Mouse (Mus musculus): ENCODE measurements around the gene Adal.
"Not testable (repeated sequence)": the region's sequence is repeated elsewhere in the genome, so short reads cannot be mapped to it uniquely, and the experiment has no call there.

Gene Adal

DNA sequence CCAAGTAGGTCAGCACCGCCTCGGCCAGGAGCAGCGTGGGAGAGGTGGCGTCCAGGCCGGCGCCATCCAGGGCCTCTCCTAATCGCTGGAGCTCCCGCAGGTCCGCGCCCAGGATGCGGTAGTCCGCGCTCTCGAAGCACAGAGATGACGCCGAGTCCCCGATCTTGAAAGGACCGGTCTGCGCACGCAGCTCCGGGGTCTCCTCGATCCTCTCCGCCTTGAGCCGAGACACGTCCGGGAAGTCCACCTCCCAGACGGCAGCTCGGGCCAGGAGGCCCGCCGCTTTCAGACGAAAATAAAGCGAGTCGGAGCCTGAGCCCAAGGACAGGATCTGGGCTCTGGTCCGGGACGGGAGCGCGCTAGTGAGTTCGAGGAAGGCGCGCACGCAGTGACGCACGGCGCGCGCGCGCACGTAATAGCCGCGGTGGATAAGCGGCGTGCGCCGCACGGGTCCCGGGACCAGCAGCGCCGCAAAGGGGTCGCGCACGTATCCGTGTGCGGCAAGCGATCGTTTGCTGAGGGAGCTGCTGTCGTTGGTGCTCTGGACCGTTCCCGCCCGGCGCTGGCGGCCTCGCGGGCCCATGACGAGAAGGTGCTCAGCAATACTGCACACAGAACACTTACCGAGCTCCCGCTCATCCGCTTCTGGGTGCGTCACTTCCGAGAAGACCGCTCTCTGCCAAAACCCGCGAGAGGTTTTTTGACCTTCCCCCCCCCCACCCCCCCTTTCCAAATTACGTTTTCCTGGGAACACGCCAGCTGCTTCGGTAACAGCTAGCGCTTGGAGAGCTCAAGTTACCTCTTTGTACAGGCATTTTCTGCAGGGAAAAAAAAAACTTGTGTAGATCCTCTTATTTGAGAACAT lies at the start of gene Adal, which contains the start of gene Lcmt2:
TSS of gene Adal (plus strand) at position 411 of the 865 bp plus-strand sequence.
TSS of gene Lcmt2 (minus strand) at position 636 of the 865 bp plus-strand sequence.
- DNase-seq (ENCODE audit: extremely low spot score, low read depth, low spot score): peak; percentile 54

- peak; percentile 37 for DNase-seq (ENCODE audit: extremely low spot score, low read depth, low spot score)
Measured at GRCm38 (mm10) chr2:121102051-121102450, 38.2 kb upstream of the Adal start.

DNA sequence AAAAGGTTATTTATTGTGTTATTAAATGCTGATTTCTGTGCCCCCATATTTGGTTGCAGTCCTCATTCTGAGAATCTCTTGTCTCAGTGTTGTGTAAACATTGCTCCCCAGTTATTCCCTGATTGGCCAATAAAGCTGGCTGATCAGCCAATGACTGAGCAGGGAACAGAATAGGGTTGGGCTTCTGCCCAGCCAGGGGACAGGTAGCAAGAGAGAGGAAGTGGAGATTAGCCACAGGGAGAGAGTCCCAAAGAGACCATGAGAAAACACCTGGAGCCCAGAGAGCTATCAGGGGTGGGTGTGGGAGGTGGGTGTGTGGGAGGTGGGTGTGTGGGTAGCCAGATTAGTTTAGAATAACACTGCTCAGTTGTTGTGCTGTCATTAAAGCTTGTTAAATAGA lies 34.3 kb upstream of the Adal start:
- no peak for DNase-seq (ENCODE audit: extremely low spot score, low read depth, low spot score)

DNA sequence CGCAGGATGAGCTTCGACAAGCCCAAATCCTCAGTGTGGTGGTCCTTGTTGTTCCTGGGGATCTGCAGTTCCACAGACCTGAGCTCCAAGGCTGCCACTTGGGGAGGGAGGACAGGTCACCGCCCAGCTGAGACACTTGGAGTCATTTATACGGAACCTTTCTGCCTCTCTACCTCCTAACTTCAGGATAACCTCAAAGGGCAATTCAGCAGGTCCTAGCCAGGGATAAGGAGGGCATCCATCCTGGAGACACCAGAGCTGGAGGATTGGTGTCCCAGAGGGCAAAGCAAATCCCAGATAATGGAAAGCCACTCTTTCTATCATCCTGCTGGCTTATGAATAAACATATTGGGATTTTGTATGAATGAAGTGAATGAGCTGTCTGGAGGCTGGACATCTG lies 30.5 kb upstream of the Adal start, which contains the start of gene Tgm7:
TSS of gene Tgm7 (minus strand) at position 101 of the 400 bp plus-strand sequence.
- no peak for DNase-seq (ENCODE audit: extremely low spot score, low read depth, low spot score)

- no peak for DNase-seq (ENCODE audit: extremely low spot score, low read depth, low spot score)
Measured at GRCm38 (mm10) chr2:121115418-121115817, 24.8 kb upstream of the Adal start.

DNA sequence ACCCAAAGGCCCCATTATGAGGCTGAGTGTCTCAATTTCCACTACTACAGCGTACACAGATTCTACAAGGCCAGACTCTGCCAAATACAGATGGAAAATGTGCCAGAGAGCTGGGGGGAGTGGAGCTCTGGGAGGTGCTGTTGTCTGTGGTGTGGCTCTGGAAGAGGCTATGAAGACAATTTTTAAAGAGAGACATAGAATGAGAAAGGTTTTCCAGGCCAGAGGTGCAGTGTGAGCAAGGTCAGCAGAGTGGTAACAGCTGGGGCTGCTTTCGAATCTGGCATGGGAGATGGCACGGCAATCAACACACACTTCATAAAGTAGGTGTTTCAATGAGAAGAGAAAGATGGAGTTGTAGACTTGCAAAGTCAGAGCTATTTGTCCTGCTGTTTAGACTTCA lies 21.0 kb upstream of the Adal start:
- no peak for DNase-seq (ENCODE audit: extremely low spot score, low read depth, low spot score)

GRCm38 (mm10) chr2:121126302-121126701 lies 13.9 kb upstream of the Adal start:
- DNase-seq (ENCODE audit: extremely low spot score, low read depth, low spot score): not testable (repeated sequence)

DNA sequence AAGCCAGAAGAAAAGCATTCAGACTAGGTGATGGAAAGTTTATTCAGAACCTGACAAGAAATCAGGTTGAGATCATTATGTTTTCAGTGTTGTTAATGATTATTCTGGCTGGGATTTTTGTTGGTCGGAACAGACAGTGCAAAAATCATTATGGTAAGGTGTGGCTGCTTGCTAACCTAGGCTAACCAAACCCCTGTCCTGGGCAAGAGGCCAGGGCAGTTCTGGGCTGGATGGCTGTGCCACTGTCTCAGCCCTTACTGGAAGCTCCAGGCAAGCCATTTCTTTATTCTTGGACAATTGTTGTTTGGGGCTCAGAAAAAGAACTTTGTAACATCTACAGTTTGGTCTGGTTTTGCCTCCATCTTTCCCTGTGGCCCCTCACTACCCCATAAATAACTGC lies 12.7 kb upstream of the Adal start:
- no peak for DNase-seq (ENCODE audit: extremely low spot score, low read depth, low spot score)

GRCm38 (mm10) chr2:121128865-121129620 lies 11.2 kb upstream of the Adal start:
- DNase-seq (ENCODE audit: extremely low spot score, low read depth, low spot score): no peak

- no peak for DNase-seq (ENCODE audit: extremely low spot score, low read depth, low spot score)
Measured at GRCm38 (mm10) chr2:121132822-121133221, 7.4 kb upstream of the Adal start.

DNA sequence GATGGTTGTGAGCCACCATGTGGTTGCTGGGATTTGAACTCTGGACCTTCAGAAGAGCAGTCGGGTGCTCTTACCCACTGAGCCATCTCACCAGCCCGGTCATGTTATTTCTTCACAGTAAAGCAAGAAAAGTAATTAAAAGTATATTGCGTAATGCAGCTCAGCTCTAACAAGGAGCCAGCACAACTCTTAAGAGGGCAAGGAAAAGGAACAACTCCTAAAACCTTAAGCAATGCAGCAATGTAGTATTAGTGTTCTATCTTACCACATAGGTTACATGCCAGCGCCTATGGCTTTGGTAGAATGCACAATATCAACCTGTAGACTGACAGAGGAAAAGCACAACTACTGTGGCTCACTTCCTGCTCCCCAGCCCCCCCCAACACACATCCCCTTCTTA lies 2.9 kb upstream of the Adal start:
- no peak for DNase-seq (ENCODE audit: extremely low spot score, low read depth, low spot score)

DNA sequence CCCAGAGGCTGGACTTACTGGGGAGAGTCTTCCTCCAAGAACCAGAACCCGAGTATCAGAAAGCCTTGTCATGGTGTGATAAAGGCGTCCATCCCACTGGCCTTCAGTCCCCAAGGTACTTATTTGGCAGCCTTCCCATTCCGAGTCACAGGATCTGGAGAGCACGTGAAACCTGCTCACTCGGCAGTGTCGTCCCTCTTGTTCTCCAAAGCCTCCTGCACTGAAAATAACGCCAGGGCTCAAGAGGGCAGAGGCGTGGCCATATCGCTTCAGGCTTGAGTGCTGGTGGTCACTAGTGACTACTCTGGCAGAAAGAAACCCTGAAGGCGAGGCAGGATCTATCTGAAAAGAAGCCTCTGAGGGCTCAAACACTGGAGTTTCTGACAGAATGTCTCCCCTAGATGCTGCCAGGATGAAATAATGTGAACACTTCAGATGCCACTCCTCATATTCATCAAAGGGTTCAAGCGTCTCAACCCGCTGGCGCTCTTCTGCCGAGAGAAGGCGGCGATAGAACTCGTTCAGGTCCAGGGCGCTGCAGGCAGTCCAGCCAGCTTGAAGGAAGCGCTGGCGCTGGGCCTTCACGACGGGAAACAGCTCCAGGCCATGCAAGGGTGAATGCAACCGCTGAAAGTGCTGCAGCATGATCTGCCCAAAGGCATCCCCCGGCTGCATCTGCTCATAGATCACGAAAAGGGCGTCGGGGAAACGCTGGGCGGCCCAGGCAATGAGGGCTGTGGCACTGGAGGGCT lies 786 bp upstream of the Adal start:
- DNase-seq (ENCODE audit: extremely low spot score, low read depth, low spot score): no peak

DNA sequence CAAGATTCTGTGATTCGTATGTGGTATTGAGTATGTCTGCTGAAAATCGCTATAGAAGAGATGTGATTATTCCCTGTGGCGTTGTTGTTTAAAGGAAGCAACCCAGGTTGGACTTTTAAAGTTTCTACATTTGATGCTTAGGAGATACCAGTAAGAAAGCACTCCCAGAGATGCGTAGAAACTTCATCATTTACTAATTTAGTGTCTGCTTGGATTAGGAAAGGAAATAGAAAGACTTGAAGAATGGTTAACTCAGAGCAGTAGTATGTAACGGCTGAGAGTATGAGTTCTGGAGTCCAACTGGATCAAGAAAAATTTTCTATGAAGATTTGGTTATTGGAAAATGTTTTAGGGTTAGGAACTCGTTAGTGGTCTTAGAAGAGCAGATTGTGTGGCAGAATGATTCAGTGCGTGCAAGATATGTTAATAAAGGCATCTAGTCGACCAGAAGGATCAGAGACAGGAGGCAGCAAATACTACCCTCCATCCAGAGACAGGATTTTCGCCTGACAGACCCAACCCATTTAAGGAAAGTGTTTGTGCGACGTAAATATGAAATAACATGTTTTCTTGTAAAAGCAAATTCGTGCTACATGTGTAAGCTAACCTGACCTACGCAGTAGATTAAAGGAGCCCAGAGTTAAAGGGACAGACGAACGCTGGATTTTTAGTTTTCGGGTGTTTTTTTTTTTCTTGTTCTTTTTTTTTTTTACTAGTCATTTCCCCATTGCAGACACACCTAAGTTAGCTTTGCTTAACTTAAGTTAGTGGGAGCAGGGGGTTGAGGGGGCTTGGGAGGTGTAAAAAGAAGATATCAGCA lies 1.2 kb downstream of the Adal start:
- peak; percentile 14 for DNase-seq (ENCODE audit: extremely low spot score, low read depth, low spot score)

DNA sequence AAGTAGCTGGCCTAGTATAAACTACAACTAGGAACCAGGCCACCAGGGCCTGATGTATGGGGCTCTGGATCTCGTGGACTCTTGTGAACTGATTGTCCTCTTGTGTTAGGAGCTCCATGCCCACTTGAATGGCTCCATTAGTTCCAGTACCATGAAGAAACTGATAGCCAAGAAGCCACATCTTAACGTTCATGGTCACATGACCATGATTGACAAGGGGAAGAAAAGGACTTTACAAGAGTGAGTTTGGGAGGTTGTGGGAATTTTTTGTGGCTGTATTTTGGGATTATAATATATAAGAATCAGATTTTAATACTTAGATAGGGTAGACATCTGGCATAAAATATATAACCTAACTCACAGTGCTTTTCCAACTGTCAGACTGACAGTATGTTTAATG lies 2.2 kb downstream of the Adal start:
- DNase-seq (ENCODE audit: extremely low spot score, low read depth, low spot score): no peak

GRCm38 (mm10) chr2:121149679-121150078 lies 9.5 kb downstream of the Adal start:
- no peak for DNase-seq (ENCODE audit: extremely low spot score, low read depth, low spot score)

GRCm38 (mm10) chr2:121153100-121153499 lies 12.9 kb downstream of the Adal start:
- DNase-seq (ENCODE audit: extremely low spot score, low read depth, low spot score): no peak

GRCm38 (mm10) chr2:121169173-121169572 lies 28.9 kb downstream of the Adal start:
- no peak for DNase-seq (ENCODE audit: extremely low spot score, low read depth, low spot score)

DNA sequence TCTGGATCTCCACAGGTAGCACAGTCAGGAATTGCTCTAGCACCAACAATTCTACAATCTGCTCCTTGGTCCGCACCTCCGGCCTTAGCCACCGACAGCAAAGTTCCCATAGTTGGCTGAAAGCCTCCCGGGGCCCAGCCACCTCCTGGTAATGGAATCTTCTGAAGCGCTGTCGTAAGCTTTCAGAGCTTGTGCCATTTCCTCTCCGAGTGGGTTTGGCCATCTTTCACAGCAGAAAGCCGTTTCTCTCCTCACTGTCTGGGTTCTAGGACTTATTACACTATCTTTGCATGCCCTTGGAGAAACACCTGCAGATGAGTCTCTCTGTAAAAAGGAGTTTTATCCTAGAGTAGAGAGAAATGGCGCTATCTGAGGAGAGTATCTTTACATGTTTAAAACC lies 29.7 kb downstream of the Adal start:
- DNase-seq (ENCODE audit: extremely low spot score, low read depth, low spot score): no peak

DNA sequence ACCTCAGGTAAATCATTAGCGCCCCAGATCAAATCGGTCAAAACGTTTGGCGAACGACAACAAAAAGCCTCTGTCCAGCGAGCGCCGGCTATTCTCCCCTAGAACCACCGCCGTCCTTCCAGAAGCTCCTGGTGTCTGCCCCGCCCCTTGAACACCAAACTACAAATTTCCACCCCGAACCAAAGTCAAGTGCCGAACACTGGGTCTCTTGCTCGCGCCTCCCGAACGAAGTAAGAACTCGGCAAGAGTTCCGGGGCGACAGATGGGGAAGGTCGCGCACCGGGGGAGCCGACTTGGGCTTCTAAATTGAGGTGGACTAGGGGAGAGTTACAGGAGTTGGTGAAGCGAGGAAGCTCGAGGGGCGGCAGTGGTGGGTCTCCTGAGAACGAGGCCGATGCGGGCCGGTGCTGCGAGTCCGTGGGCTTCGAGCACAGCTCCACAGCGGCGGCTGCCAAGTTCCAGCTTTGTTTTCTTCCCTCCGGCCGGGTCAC lies 30.3 kb downstream of the Adal start, which contains the start of gene Tubgcp4:
TSS of gene Tubgcp4 (plus strand) at position 174 of the 491 bp plus-strand sequence.
- no peak for DNase-seq (ENCODE audit: extremely low spot score, low read depth, low spot score)

All from hindlimb bud, embryonic 11.5 days (tissue).